Mouse (Mus musculus) liver, embryonic 11.5 days (tissue): ENCODE data around the gene Zfp414. TPM values are rescaled to one million over a fixed set of nuclear protein-coding genes. Genes with fewer than 3 reads are reported as not detected.

ENCODE experiments used
- ATAC-seq: fragments of 200-750 bp; cut with Nextera tagmentation; replicated peaks from 2 replicates; pipeline ENCODE4 v1.8.0; 2017; ENCODE audit warnings: moderate number of reproducible peaks, mild to moderate bottlenecking, moderate TSS enrichment, moderate library complexity; ENCODE audit not compliant: low FRiP score
- DNase-seq: peaks from one replicate; pipeline ENCODE4 v3.0.0-alpha.2; 2017; ENCODE audit warnings: low spot score
- H3K27ac ChIP-seq: fragments of 300-500 bp; sonication (generic); 2 replicates; pipeline ENCODE4 v1.5.1; 2014; ENCODE audit warnings: mild to moderate bottlenecking, low read depth, low read length, control low read depth
- H3K27me3 ChIP-seq: fragments of 300-500 bp; sonication (generic); replicated peaks from 2 replicates; pipeline ENCODE4 v1.6.1; 2014; ENCODE audit warnings: low read length, mixed read lengths; ENCODE audit not compliant: control insufficient read depth, insufficient read depth
- H3K36me3 ChIP-seq: fragments of 300-500 bp; sonication (generic); 2 replicates; pipeline ENCODE4 v1.6.1; 2014; ENCODE audit warnings: mild to moderate bottlenecking, low read length, moderate library complexity, mixed read lengths; ENCODE audit not compliant: control insufficient read depth, insufficient read depth
- H3K4me1 ChIP-seq: fragments of 300-500 bp; sonication (generic); replicated peaks from 2 replicates; pipeline ENCODE4 v1.6.1; 2014; ENCODE audit warnings: low read length, mixed read lengths; ENCODE audit not compliant: control insufficient read depth, insufficient read depth
- H3K4me2 ChIP-seq: fragments of 300-500 bp; sonication (generic); 2 replicates; pipeline ENCODE4 v1.6.1; 2014; ENCODE audit warnings: mild to moderate bottlenecking, control low read depth, moderate library complexity
- H3K4me3 ChIP-seq: fragments of 300-500 bp; sonication (generic); 2 replicates; pipeline ENCODE4 v1.5.1; 2014; ENCODE audit warnings: low read depth, low read length, control low read depth
- H3K9ac ChIP-seq: fragments of 300-500 bp; sonication (generic); 2 replicates; pipeline ENCODE4 v1.6.1; 2014; ENCODE audit warnings: low read depth, low read length, control low read depth
- H3K9me3 ChIP-seq: fragments of 300-500 bp; sonication (generic); 2 replicates; pipeline ENCODE4 v1.6.1; 2016; ENCODE audit warnings: low read length, inconsistent platforms, mixed read lengths; ENCODE audit not compliant: control insufficient read depth
- WGBS: fragments of 180-500 bp; shearing (Covaris S2); extraction: QIAGEN DNeasy Blood & Tissue Kit; methylation state at CpG from one replicate; pipeline ENCODE4 v1.1.7; 2014; 5-methylcytosine and 5-hydroxymethylcytosine counted together
- polyA plus RNA-seq: library from polyadenylated mRNA; unstranded; fragments of >200 nt; fragmentation: Nextera tagmentation; extraction: Ambion mirVana; gene quantifications from 2 replicates; pipeline ENCODE4 v1.2.1, GENCODE M21; 2014

Gene Zfp414
- polyA plus RNA-seq: 59.8 and 61.4 TPM in 2 replicates

DNA sequence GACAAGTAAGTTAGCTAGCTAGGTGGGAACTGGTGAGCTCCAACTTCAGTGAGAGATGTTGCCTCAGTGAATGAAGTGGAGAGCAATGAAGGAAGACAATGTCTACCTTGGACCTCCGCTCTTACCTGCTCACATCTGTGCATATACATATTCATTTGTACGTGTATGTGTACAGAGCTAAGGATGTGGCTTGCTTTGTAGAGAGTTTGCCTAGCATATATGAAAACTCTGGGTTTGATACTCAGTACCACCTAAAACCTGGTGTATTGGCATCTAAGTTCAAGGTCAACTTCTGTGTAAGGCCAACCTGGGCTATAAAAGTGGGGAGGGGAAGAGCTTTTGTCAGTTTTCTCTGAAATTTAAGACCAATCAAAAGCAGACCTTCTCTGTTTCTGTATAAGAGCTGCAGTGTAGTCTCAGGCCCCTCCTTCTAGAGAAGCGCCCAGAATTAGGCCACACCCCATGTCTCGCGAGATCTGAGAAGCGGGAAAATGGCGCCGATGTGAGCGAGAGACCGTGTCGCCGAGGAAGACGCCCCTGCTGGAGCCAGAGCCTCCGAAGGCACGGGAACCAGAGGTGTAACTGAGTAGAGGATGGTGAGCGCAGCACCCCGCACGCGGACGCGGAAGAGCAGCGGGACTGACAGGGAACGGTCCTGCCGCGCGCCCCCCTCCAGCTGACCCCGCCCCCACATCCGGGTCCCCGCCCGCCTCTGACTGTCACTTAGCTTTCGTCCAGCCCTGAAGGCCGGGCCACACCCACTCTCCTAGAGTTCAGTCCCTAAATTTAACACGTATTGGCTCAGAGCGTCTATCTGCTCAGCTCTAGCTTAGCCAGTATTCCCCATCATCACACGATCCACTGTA is at the start of gene Zfp414:
Gene Zfp414 (plus strand): TSS at position 470 of the 866 bp plus-strand sequence.
- peak within 1 kb of the TSS; percentile 85 for H3K27ac ChIP-seq
- WGBS: 3% methylated on average over 35 of the region's 35 CpGs

DNA sequence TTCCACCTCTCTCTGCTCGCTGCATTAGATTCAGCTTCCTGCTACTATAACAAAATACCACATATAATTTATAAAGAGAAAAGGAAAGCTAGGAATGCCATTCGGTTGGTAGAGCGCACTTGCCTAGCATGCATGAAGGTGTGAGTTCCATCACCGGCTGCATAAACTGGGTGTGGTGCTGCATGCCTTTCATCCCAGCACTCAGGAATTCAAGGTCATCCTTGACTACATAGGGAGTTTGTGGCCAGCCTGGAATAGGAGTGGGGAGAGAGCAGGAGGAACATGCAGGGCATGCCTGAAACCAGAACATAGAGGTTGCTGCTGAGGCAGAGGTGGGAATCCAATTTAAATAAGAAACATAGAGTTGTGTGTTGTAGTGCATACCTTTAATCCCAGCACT is 44.8 kb upstream of the Zfp414 start:
- no peak for ATAC-seq
- H3K4me1 ChIP-seq: no peaks in the 10 kb centered on the region
- no peaks in the 10 kb centered on the region for H3K9me3 ChIP-seq
- WGBS: 81% methylated on average over 4 of the region's 4 CpGs
- DNase-seq: no peak
- H3K4me3 ChIP-seq: no peak overlapping the region
- no peak overlapping the region for H3K9ac ChIP-seq
- no peaks in the 10 kb centered on the region for H3K36me3 ChIP-seq
- H3K4me2 ChIP-seq: no peak overlapping the region
- no peaks in the 10 kb centered on the region for H3K27me3 ChIP-seq
- no peak overlapping the region for H3K27ac ChIP-seq

More for the DNA sequence above, at the start of gene Zfp414:
- ATAC-seq (peak; percentile 97), DNase-seq (peak; percentile 95)
- peak within 1 kb of the TSS; percentile 90 for H3K4me2 ChIP-seq
- H3K4me3 ChIP-seq: peak within 1 kb of the TSS; percentile 59
- no peaks in the 10 kb centered on the region for H3K27me3 ChIP-seq
- H3K36me3 ChIP-seq: peaks cover 5% of the 10 kb centered on the region; the same call in 1 of the 2 replicates
- H3K9me3 ChIP-seq: no peaks in the 10 kb centered on the region
- peak within 1 kb of the TSS; percentile 78 for H3K9ac ChIP-seq
- peaks cover 11% of the 10 kb centered on the region for H3K4me1 ChIP-seq

DNA sequence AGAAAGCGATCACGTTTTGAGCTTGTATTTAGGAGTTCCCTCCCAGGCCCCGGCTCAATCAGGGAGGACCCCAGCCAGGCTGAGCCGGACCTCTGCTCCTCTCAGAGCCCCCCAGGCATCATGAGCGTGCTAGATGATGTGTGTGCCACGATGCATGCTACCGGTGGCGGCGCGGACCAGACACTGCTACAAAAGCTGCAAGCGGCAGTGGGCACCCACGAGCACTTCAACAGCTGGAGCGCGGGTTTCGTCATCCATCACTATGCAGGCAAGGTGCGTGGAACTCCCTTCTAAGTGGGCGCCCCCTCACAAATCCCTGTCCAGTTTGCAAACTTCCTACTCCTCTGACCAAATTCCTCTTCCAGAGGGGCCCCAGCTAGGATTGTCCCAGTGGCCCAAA is 42.9 kb upstream of the Zfp414 start:
- DNase-seq (no peak), ATAC-seq (no peak)
- Histone ChIP-seq H3K4me3 (no peak overlapping the region), H3K9me3 (no peaks in the 10 kb centered on the region), H3K4me2 (no peak overlapping the region), H3K4me1 (no peaks in the 10 kb centered on the region), H3K36me3 (no peaks in the 10 kb centered on the region), H3K27me3 (no peaks in the 10 kb centered on the region), H3K9ac (no peak overlapping the region), H3K27ac (no peak overlapping the region)
- 65% methylated on average over 17 of the region's 17 CpGs for WGBS

DNA sequence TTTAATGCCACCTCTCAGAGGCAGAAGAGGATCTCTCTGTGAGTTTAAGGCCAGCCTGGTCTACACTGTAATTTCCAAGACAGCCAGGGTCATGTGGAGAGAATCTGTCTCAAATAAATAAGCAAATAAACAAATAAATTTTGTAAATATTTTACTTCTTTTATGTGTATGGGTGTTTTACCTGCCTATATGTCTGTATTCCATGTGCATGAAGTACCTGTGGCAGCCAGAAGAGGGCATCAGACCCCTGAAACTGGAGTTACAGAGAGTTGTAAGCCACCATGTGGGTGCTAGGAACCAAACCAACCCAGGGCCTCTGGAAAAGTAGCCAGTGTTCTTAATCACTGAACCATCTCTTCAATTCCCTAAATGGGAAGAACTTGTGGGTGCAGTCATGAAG is 31.6 kb upstream of the Zfp414 start:
- Histone ChIP-seq H3K27me3 (no peaks in the 10 kb centered on the region), H3K9me3 (peaks cover 5% of the 10 kb centered on the region; the same call in 1 of the 2 replicates), H3K4me3 (no peak overlapping the region), H3K9ac (no peak overlapping the region), H3K4me2 (no peak overlapping the region), H3K27ac (no peak overlapping the region), H3K36me3 (no peaks in the 10 kb centered on the region), H3K4me1 (no peaks in the 10 kb centered on the region)
- ATAC-seq: no peak
- no peak for DNase-seq

DNA sequence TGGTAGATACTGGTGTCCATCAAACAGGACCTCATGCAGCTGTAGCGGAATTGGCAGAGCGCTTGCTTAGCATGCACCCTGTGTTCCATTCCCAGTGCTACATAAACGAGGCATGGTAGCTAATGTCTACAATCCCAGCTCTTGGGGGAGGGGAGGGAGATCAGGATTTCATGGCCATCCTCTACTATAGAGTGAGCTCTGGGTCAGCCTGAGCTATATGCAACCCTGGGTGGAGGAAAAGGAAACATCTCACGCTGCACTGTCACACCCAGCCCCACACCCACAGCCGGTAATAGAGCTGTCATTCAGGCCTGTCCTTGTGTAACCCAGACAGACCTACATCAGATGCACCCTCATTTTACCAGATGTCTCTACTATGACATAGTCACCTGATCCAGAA is 30.4 kb upstream of the Zfp414 start:
- H3K4me1 ChIP-seq: no peaks in the 10 kb centered on the region
- H3K9ac ChIP-seq: no peak overlapping the region
- no peak overlapping the region for H3K27ac ChIP-seq
- peaks cover 5% of the 10 kb centered on the region; the same call in 1 of the 2 replicates for H3K9me3 ChIP-seq
- ATAC-seq (no peak), DNase-seq (no peak)
- H3K4me3 ChIP-seq: no peak overlapping the region
- no peaks in the 10 kb centered on the region for H3K36me3 ChIP-seq
- H3K27me3 ChIP-seq: no peaks in the 10 kb centered on the region
- H3K4me2 ChIP-seq: no peak overlapping the region
- WGBS: 90% methylated on average over 5 of the region's 5 CpGs

DNA sequence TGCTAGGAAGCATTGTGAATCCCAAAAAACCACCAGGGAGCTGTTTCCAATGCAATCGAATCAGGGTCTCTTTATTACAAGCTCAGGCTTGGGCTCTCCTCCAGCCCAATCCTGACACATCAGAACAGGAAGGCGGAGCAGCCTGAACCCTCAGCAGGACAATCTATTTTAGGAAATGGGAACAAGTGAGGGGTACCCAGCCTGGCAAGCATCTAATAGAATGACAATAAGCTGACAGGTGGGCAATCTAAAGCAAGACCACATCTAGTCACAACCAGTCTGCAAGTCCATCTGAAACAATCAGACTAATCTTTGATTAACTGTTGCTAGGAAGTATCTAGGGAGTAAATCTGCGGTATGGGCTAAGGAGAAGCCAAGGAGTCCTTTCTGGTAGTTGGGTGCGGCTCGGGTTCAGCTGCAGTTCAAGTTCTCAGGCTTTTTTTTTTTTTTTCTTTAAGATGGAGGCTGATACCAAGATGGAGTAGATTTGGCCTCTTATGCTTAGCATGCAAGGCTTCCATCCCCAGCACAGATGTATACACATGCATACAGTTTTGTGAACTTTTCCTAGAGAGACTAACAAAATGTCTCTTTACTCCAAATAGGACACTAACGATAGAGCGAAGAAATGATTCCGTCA is 28.9 kb upstream of the Zfp414 start:
- no peaks in the 10 kb centered on the region for H3K27me3 ChIP-seq
- peaks cover 5% of the 10 kb centered on the region; the same call in 1 of the 2 replicates for H3K9me3 ChIP-seq
- no peak overlapping the region for H3K27ac ChIP-seq
- ATAC-seq (no peak), DNase-seq (no peak)
- 81% methylated on average over 8 of the region's 8 CpGs for WGBS
- no peak overlapping the region for H3K4me2 ChIP-seq
- H3K36me3 ChIP-seq: no peaks in the 10 kb centered on the region
- H3K4me1 ChIP-seq: no peaks in the 10 kb centered on the region
- H3K4me3 ChIP-seq: no peak overlapping the region
- H3K9ac ChIP-seq: no peak overlapping the region

DNA sequence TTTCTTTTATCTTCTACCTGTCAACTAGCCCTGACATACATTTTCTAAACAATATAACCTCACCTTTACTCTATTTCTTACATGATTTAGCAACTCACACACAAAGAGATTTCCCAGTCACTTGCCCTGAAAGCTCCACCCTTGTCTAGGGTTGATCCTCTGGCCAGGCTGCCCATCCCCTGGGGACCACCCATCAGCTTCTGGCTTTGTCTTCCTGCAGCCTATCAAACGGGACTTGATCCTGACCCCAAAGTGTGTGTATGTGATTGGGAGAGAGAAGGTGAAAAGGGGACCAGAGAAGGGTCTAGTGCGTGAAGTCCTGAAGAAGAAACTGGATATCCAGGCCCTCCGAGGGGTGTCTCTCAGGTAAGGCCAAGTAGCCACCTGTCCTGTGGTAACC is 28.1 kb upstream of the Zfp414 start:
- Histone ChIP-seq H3K9ac (no peak overlapping the region), H3K4me2 (no peak overlapping the region)

DNA sequence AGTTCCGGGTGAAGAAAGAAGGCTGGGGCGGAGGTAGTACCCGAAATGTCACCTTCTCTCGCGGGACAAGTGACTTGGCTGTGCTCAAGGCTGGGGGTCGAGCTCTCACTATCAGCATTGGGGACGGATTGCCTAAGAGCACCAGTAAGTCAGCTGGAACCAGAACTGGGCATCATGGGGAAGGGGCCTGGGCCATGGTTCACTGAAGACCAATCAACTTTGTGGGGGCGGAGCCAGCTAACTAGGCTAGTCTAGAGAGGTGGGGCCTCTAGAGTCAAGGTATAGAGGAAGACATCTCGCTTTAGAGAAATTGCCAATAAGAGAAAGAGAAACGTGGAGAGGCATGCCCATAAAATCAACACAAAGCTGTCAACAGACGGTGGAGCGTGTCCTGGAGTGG is 26.9 kb upstream of the Zfp414 start:
- no peaks in the 10 kb centered on the region; the same call in 1 of the 2 replicates for H3K4me1 ChIP-seq
- H3K27me3 ChIP-seq: no peaks in the 10 kb centered on the region
- WGBS: 84% methylated on average over 12 of the region's 12 CpGs
- no peak overlapping the region for H3K9ac ChIP-seq
- ATAC-seq (no peak), DNase-seq (no peak)
- H3K27ac ChIP-seq: no peak overlapping the region
- H3K4me2 ChIP-seq: no peak overlapping the region
- no peak overlapping the region for H3K4me3 ChIP-seq
- H3K9me3 ChIP-seq: peaks cover 5% of the 10 kb centered on the region; the same call in 1 of the 2 replicates
- H3K36me3 ChIP-seq: no peaks in the 10 kb centered on the region

More for the DNA sequence above, 28.1 kb upstream of the Zfp414 start:
- Histone ChIP-seq H3K36me3 (no peaks in the 10 kb centered on the region), H3K9me3 (peaks cover 5% of the 10 kb centered on the region; the same call in 1 of the 2 replicates), H3K4me3 (no peak overlapping the region), H3K27me3 (no peaks in the 10 kb centered on the region), H3K27ac (no peak overlapping the region), H3K4me1 (no peaks in the 10 kb centered on the region)
- DNase-seq (no peak), ATAC-seq (no peak)
- WGBS: 73% methylated on average over 3 of the region's 3 CpGs
